ENCODE assay signal across 19 mouse cellular contexts in genomic region chr8:119997266-119997665, GRCm38 (mm10). TPM values are rescaled to one million over a fixed set of nuclear protein-coding genes. Genes with fewer than 3 reads are reported as not detected.
"Had no signal": no experiment of that assay in that cellular context is flagged by ENCODE, and none has a peak within 500 bp of the region (broad histone marks: within the 10 kb centered on the region; RNA-seq: fewer than 3 reads in every experiment).

No protein-coding gene starts in this region.

- H3K9me3 ChIP-seq: lung, embryonic 15.5 days; midbrain, embryonic 10.5 days; midbrain, embryonic 12.5 days; neural tube, embryonic 13.5 days; neural tube, embryonic 15.5 days; stomach, embryonic 15.5 days had no signal

- H3K36me3 ChIP-seq: lung, embryonic 15.5 days; midbrain, embryonic 10.5 days; midbrain, embryonic 12.5 days; neural tube, embryonic 13.5 days; neural tube, embryonic 15.5 days; stomach, embryonic 15.5 days had no signal

- H3K27ac ChIP-seq: lung, embryonic 15.5 days; midbrain, embryonic 10.5 days; midbrain, embryonic 12.5 days; neural tube, embryonic 13.5 days; neural tube, embryonic 15.5 days; stomach, embryonic 15.5 days; stomach, postnatal 0 days had no signal

- DNase-seq: lung, adult 2 months; lung, postnatal 4 days; midbrain, embryonic 14.5 days; retina, postnatal 1 day; right cerebral cortex, postnatal 14 days; thymus, adult 2 months; thymus, postnatal 25 days; thymus, postnatal 4 days had no signal

- H3K4me3 ChIP-seq: lung, embryonic 15.5 days; midbrain, embryonic 10.5 days; midbrain, embryonic 12.5 days; myocyte; neural tube, embryonic 13.5 days; neural tube, embryonic 15.5 days; stomach, embryonic 15.5 days had no signal

- H3K9ac ChIP-seq: lung, embryonic 15.5 days; midbrain, embryonic 12.5 days; neural tube, embryonic 13.5 days; neural tube, embryonic 15.5 days; stomach, embryonic 15.5 days had no signal

- H3K4me2 ChIP-seq: lung, embryonic 15.5 days; midbrain, embryonic 12.5 days; neural tube, embryonic 13.5 days; neural tube, embryonic 15.5 days; stomach, embryonic 15.5 days had no signal

- ATAC-seq: lung, postnatal 0 days; midbrain, embryonic 16.5 days had no signal

RNA-seq across cellular contexts. Expression of gene Crispld2, which starts 5.0 kb away (rescaled TPM):
- total RNA-seq: megakaryocyte-erythroid progenitor cell, adult 5-6 weeks had no signal
